In the genomic region with DNA sequence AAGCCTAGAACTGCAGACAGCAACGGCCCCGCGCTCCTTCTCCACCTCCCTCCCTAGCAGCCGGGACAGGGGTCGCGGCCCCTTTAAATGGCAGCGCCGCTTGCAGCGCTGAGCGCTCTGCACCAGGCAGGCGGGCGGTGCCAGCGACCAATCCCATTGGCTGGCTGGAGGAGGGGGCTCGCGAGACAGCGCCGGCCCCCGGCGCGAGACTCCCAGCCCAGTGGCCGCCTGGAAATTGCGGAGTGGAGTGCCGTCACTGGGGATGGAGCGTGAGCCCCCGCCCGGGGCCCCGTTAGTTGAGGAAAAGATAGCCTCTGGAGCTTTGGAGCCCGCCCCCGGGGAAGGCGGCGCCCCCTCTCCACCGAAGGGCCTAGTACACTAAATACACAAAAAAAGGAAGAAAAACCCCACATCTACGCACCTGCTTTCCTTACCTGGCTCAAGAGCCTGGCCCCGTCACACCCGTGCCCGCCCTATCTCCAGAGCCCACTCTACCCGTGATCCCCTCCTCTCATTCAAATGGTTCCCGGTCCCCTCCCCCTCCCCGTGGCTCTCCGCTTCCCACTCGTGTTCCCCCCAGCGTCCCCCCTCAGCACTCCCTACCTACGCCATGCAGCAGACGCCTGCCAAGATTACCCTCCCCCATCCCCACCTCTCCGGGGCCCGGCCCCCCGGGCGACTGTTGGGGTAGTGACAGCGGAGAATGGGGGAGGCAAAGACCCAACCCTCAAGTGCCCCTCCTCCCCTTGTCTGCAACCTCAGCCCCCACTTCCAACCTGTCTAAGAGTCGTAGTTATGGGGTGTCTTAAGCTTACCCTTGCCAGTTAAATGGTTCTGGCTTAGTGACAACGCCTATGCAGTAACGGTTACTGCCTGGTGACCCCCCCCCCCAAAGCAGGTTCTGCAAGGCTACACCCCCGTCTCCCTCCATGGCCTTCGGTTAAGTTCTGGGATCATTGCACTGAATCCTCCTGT, we compare ENCODE assay signal across 8 mouse cellular contexts. TPM values are rescaled to one million over a fixed set of nuclear protein-coding genes. Genes with fewer than 3 reads are reported as not detected.
DNase-seq lines count a peak whose midpoint lies in the region; ATAC-seq and TF ChIP-seq lines count a peak whose summit lies in the region.

No protein-coding gene starts in this region.

- peaks cover 0 to 3% of the 10 kb centered on the region in 2 experiments; a peak in 1 of 4 replicates for H3K4me1 ChIP-seq in ES-E14 (ENCODE audit: control insufficient read depth in 2 of 2, insufficient read depth in 2 of 2, low read length in 2 of 2, poor library complexity in 1 of 2)
- peaks cover 10% of the 10 kb centered on the region for H3K4me1 ChIP-seq in forebrain, embryonic 16.5 days (replicated peaks; ENCODE audit: control insufficient read depth, insufficient read depth, low read length)
- no peaks in the 10 kb centered on the region for H3K4me1 ChIP-seq in lung, adult 2 months (ENCODE audit: control insufficient read depth, insufficient read depth, low read length)
- peaks cover 17% of the 10 kb centered on the region for H3K4me1 ChIP-seq in neural tube, embryonic 15.5 days

- peak; percentile 97 for ATAC-seq in forebrain, embryonic 16.5 days
- ATAC-seq in neural tube, embryonic 15.5 days (ENCODE audit: low FRiP score) = peak; percentile 96

- intact Hi-C loops in heart, postnatal 36 days (cut with DNase I) = loop anchor here (1.0 to 10.0 kb wide), 4 partner anchors 9 to 288 kb away; partner anchors contain the start of genes Foxo4 and Nono

- H3K9ac ChIP-seq in ES-E14 (ENCODE audit: insufficient read depth, low read depth, low read length, poor library complexity, severe bottlenecking) = peak overlapping the region; percentile 86
- H3K9ac ChIP-seq in forebrain, embryonic 16.5 days (replicated peaks; ENCODE audit: low read depth, low read length) = peak overlapping the region; percentile 64
- H3K9ac ChIP-seq in neural tube, embryonic 15.5 days (replicated peaks) = peak overlapping the region; percentile 67

- no peak for DNase-seq in ES-E14 (ENCODE audit: low read depth, low spot score)
- peak; percentile 87 to 89 for DNase-seq in cerebellum, adult 18-20 months
- DNase-seq in heart, postnatal 36 days = peak; percentile 82
- peak; percentile 79 to 89 for DNase-seq in layer of hippocampus, adult 2 months (ENCODE audit: low spot score in 2 of 2)
- peak; percentile 73 for DNase-seq in lung, adult 2 months
- DNase-seq in testis, postnatal 10 days (ENCODE audit: low spot score) = peak; percentile 89

- in situ Hi-C loops in ES-E14 (cut with MboI; ENCODE audit: low sequenced_read_pairs in 2 of 2, unreplicated experiment in 2 of 2) = no loop called here

- peak overlapping the region; percentile 78 to 90 for H3K4me3 ChIP-seq in ES-E14 (ENCODE audit: insufficient read depth in 1 of 2, low read depth in 1 of 2, low read length in 2 of 2, poor library complexity in 1 of 2, severe bottlenecking in 1 of 2)
- peak overlapping the region; percentile 56 for H3K4me3 ChIP-seq in forebrain, embryonic 16.5 days (replicated peaks; ENCODE audit: low read length)
- H3K4me3 ChIP-seq in layer of hippocampus, adult 2 months = peak overlapping the region; percentile 67
- H3K4me3 ChIP-seq in lung, adult 2 months (replicated peaks; ENCODE audit: extremely low read depth, low read depth, low read length) = peak overlapping the region; percentile 99
- peak overlapping the region; percentile 55 for H3K4me3 ChIP-seq in neural tube, embryonic 15.5 days (replicated peaks)

- H3K27me3 ChIP-seq in forebrain, embryonic 16.5 days (replicated peaks; ENCODE audit: control insufficient read depth, insufficient read depth, low read length) = no peaks in the 10 kb centered on the region
- no peaks in the 10 kb centered on the region for H3K27me3 ChIP-seq in neural tube, embryonic 15.5 days (replicated peaks)

- peak; percentile 56; the same call in 1 of the 2 replicates for TF ChIP-seq POLR2A in lung, adult 2 months (IDR thresholded peaks at IDR 0.05; ENCODE audit: borderline replicate concordance, extremely low read depth, low read depth, low read length)

- H3K4me2 ChIP-seq in forebrain, embryonic 16.5 days (ENCODE audit: low read length) = peak overlapping the region; percentile 73
- peak overlapping the region; percentile 68 for H3K4me2 ChIP-seq in neural tube, embryonic 15.5 days

- TF ChIP-seq CTCF in layer of hippocampus, adult 2 months (conservative IDR thresholded peaks at IDR 0.05) = 0 out of 2 replicates have a peak, but pooled peaks have one; percentile 8
- no peak for TF ChIP-seq CTCF in lung, adult 2 months (IDR thresholded peaks at IDR 0.05; ENCODE audit: insufficient read depth, low read length)

- peaks cover 11% of the 10 kb centered on the region for H3K36me3 ChIP-seq in ES-E14 (ENCODE audit: control insufficient read depth, insufficient read depth, low read length, poor library complexity, severe bottlenecking)
- H3K36me3 ChIP-seq in forebrain, embryonic 16.5 days (ENCODE audit: control insufficient read depth, insufficient read depth) = no peaks in the 10 kb centered on the region
- H3K36me3 ChIP-seq in neural tube, embryonic 15.5 days = no peaks in the 10 kb centered on the region

- peak overlapping the region; percentile 66 for H3K27ac ChIP-seq in ES-E14 (ENCODE audit: insufficient read depth, low read depth, low read length, poor library complexity, severe bottlenecking)
- peak overlapping the region; percentile 88 for H3K27ac ChIP-seq in forebrain, embryonic 16.5 days (ENCODE audit: low read length)
- peak overlapping the region; percentile 89 for H3K27ac ChIP-seq in layer of hippocampus, adult 2 months
- H3K27ac ChIP-seq in neural tube, embryonic 15.5 days (replicated peaks) = peak overlapping the region; percentile 89

- H3K9me3 ChIP-seq in ES-E14 (ENCODE audit: control insufficient read depth, insufficient read depth, low read depth, low read length) = no peaks in the 10 kb centered on the region
- H3K9me3 ChIP-seq in forebrain, embryonic 16.5 days (ENCODE audit: control insufficient read depth, low read length) = no peaks in the 10 kb centered on the region
- H3K9me3 ChIP-seq in neural tube, embryonic 15.5 days (replicated peaks) = no peaks in the 10 kb centered on the region

- WGBS in forebrain, embryonic 16.5 days = 25% methylated on average over 41 of the region's 54 CpGs
- WGBS in lung, adult 2 months = 25% methylated on average over 54 of the region's 54 CpGs
- WGBS in neural tube, embryonic 15.5 days = 18% methylated on average over 50 of the region's 54 CpGs

TF ChIP-seq in ES-E14, 5 proteins besides CTCF, POLR2A, EP300 and RAD21:
- TF ChIP-seq ZC3H11A (IDR thresholded peaks at IDR 0.05; ENCODE audit: borderline replicate concordance, low read depth, low read length) = no peak
- TF ChIP-seq HCFC1 (IDR thresholded peaks at IDR 0.05; ENCODE audit: borderline replicate concordance, insufficient read depth, low read length) = no peak
- peak; percentile 95 for TF ChIP-seq CHD2 (IDR thresholded peaks at IDR 0.05; ENCODE audit: low read depth, low read length)
- no peak for TF ChIP-seq MAFK (IDR thresholded peaks at IDR 0.05; ENCODE audit: insufficient read depth, low read depth, low read length)

RNA-seq across cellular contexts. Expression of gene Zmym3, which starts 0.6 kb away (rescaled TPM):
- 53.9 and 62.5 TPM in 2 replicates for total RNA-seq in ES-E14 (2012; rRNA removed)
- 66.6 and 89.2 TPM in 2 replicates for polyA plus RNA-seq in forebrain, embryonic 16.5 days (2015; fragmentation: Nextera tagmentation; extraction: Ambion mirVana)
- 10 to 100 TPM; 13.7 to 18.2 TPM for total RNA-seq in heart, postnatal 36 days (2021)
- 100 to 1,000 TPM; 176 to 179 TPM for total RNA-seq in layer of hippocampus, adult 2 months (2021)
- polyA plus RNA-seq in lung, adult 2 months (2012; rRNA removed) = 23.6 and 32.8 TPM in 2 replicates
- polyA plus RNA-seq in neural tube, embryonic 15.5 days (2015; fragmentation: Nextera tagmentation; extraction: Ambion mirVana) = 72.3 and 83.4 TPM in 2 replicates

RNA-seq across cellular contexts. Expression of gene Nono, which starts 9.1 kb away (rescaled TPM):
- 259 and 271 TPM in 2 replicates for total RNA-seq in ES-E14 (2012; rRNA removed)
- polyA plus RNA-seq in forebrain, embryonic 16.5 days (2015; fragmentation: Nextera tagmentation; extraction: Ambion mirVana) = 456 and 481 TPM in 2 replicates
- 10 to 100 TPM; 63.9 to 78.2 TPM for total RNA-seq in heart, postnatal 36 days (2021)
- 100 to 1,000 TPM; 132 to 144 TPM for total RNA-seq in layer of hippocampus, adult 2 months (2021)
- polyA plus RNA-seq in lung, adult 2 months (2012; rRNA removed) = 57.9 and 96.3 TPM in 2 replicates
- 242 and 291 TPM in 2 replicates for polyA plus RNA-seq in neural tube, embryonic 15.5 days (2015; fragmentation: Nextera tagmentation; extraction: Ambion mirVana)

RNA-seq across cellular contexts. Expression of gene Itgb1bp2, which starts 28.9 kb away (rescaled TPM):
- 2.2 and 2.8 TPM in 2 replicates for total RNA-seq in ES-E14 (2012; rRNA removed)
- polyA plus RNA-seq in forebrain, embryonic 16.5 days (2015; fragmentation: Nextera tagmentation; extraction: Ambion mirVana) = 1.4 and 3.1 TPM in 2 replicates
- total RNA-seq in heart, postnatal 36 days (2021) = 100 to 1,000 TPM; 184 to 237 TPM
- total RNA-seq in layer of hippocampus, adult 2 months (2021) = 1 to 10 TPM in 1 of 2 experiments, under 1 TPM in 1; 0.82 to 1.4 TPM
- polyA plus RNA-seq in lung, adult 2 months (2012; rRNA removed) = 2.0 and 13.6 TPM in 2 replicates
- 4.4 and 8.8 TPM in 2 replicates for polyA plus RNA-seq in neural tube, embryonic 15.5 days (2015; fragmentation: Nextera tagmentation; extraction: Ambion mirVana)

RNA-seq across cellular contexts. Expression of gene Gjb1, which starts 43.8 kb away (rescaled TPM):
- total RNA-seq in ES-E14 (2012; rRNA removed) = 6.3 and 16.9 TPM in 2 replicates
- polyA plus RNA-seq in forebrain, embryonic 16.5 days (2015; fragmentation: Nextera tagmentation; extraction: Ambion mirVana) = 0.81 and 0.84 TPM in 2 replicates
- total RNA-seq in heart, postnatal 36 days (2021) = not detected
- total RNA-seq in layer of hippocampus, adult 2 months (2021) = 10 to 100 TPM in 1 of 2 experiments, 1 to 10 TPM in 1; 9.0 to 11.2 TPM
- 6.2 and 7.2 TPM in 2 replicates for polyA plus RNA-seq in lung, adult 2 months (2012; rRNA removed)
- polyA plus RNA-seq in neural tube, embryonic 15.5 days (2015; fragmentation: Nextera tagmentation; extraction: Ambion mirVana) = 1.8 and 4.6 TPM in 2 replicates

Comparison
In these comparisons a context has a peak if more than half of its experiments do, and no peak if none do; other contexts are left out.
1. RNA of gene Itgb1bp2, which starts 28.9 kb away (total RNA-seq): 184 to 237 TPM in heart, postnatal 36 days; 2.2 to 2.8 TPM in ES-E14 and 0.82 to 1.4 TPM in layer of hippocampus, adult 2 months; every median in the first group is over 10 times any median in the second.
2. Peak in every context shown above with its lines, with median percentiles within 50 percentile points of each other: H3K27ac ChIP-seq, H3K4me3 ChIP-seq and H3K9ac ChIP-seq.